Comparison of ENCODE assay signal across 9 mouse cellular contexts in the genomic region with DNA sequence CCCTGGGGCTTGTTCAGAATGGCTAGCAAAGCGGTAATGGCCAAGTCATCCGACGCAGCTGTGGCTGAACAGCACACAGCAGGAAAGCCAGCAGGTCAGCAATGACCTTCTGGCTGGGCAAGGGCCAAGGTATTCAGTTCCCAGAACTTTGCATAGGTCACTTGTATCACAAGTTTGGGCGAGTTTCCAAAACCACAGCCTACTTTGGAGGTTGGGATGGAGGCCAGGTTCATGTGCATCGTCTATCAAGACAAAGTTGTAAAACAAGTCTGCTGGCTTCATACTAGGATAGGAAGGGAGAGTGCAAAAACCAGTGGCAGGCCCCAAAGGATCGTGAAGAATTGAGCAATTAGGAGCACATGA.
A peak's percentile ranks its signal among the peaks of the same experiment; 100 is the strongest.
DNase-seq lines count a peak whose midpoint lies in the region; ATAC-seq and TF ChIP-seq lines count a peak whose summit lies in the region.
"Had no signal": no experiment of that assay in that cellular context is flagged by ENCODE, and none has a peak within 500 bp of the region (broad histone marks: within the 10 kb centered on the region; RNA-seq: fewer than 3 reads in every experiment).

No protein-coding gene starts in this region.

- TF ChIP-seq CTCF in midbrain, postnatal 0 days (IDR thresholded peaks at IDR 0.05) = no peak
- no peak for TF ChIP-seq CTCF in kidney, postnatal 0 days (IDR thresholded peaks at IDR 0.05; ENCODE audit: low read depth)

- H3K27ac ChIP-seq in midbrain, postnatal 0 days (ENCODE audit: low read depth, low read length) = no peak overlapping the region
- H3K27ac ChIP-seq in midbrain, embryonic 15.5 days = no peak overlapping the region
- H3K27ac ChIP-seq in kidney, postnatal 0 days = no peak overlapping the region

- no peak for ATAC-seq in midbrain, postnatal 0 days (ENCODE audit: low FRiP score)
- ATAC-seq in midbrain, embryonic 15.5 days (replicated peaks) = no peak
- ATAC-seq in kidney, postnatal 0 days (replicated peaks; ENCODE audit: low FRiP score, low read depth) = no peak
- ATAC-seq in erythroblast, adult 5-6 weeks (replicated peaks; ENCODE audit: low FRiP score, poor library complexity, severe bottlenecking) = no peak

- H3K9ac ChIP-seq in midbrain, postnatal 0 days (replicated peaks; ENCODE audit: low read length, poor library complexity, severe bottlenecking) = no peak overlapping the region
- no peak overlapping the region for H3K9ac ChIP-seq in midbrain, embryonic 15.5 days
- no peak overlapping the region for H3K9ac ChIP-seq in kidney, postnatal 0 days (ENCODE audit: low read depth, low read length)

- H3K4me1 ChIP-seq in midbrain, postnatal 0 days (ENCODE audit: insufficient read depth, low read length) = no peaks in the 10 kb centered on the region
- H3K4me1 ChIP-seq in midbrain, embryonic 15.5 days = no peaks in the 10 kb centered on the region
- H3K4me1 ChIP-seq in kidney, postnatal 0 days (replicated peaks; ENCODE audit: insufficient read depth, low read length) = no peaks in the 10 kb centered on the region

- peak; percentile 16 for DNase-seq in midbrain, postnatal 0 days (ENCODE audit: low spot score)
- peak; percentile 81 to 90 for DNase-seq in gastrocnemius, adult 8-10 months (ENCODE audit: low spot score in 2 of 2)
- DNase-seq in kidney, postnatal 0 days (ENCODE audit: low spot score) = peak; percentile 74
- peak; percentile 95 for DNase-seq in skeletal muscle tissue, adult 2 months (ENCODE audit: low read depth, low spot score)
- no peak for DNase-seq in right cerebral cortex, postnatal 36 days (ENCODE audit: low spot score in 2 of 2)
- DNase-seq in spleen, adult 18-20 months = no peak

- H3K27me3 ChIP-seq in midbrain, postnatal 0 days (ENCODE audit: insufficient read depth, low read length) = no peaks in the 10 kb centered on the region
- no peaks in the 10 kb centered on the region for H3K27me3 ChIP-seq in midbrain, embryonic 15.5 days (replicated peaks)
- no peaks in the 10 kb centered on the region for H3K27me3 ChIP-seq in kidney, postnatal 0 days (ENCODE audit: insufficient read depth, low read length)

- no peak overlapping the region for H3K4me3 ChIP-seq in midbrain, postnatal 0 days (ENCODE audit: low read depth, low read length)
- no peak overlapping the region for H3K4me3 ChIP-seq in midbrain, embryonic 15.5 days
- H3K4me3 ChIP-seq in kidney, postnatal 0 days (replicated peaks; ENCODE audit: low read depth, low read length) = no peak overlapping the region

- H3K9me3 ChIP-seq in midbrain, postnatal 0 days (ENCODE audit: low read length) = no peaks in the 10 kb centered on the region
- H3K9me3 ChIP-seq in midbrain, embryonic 15.5 days = no peaks in the 10 kb centered on the region
- no peaks in the 10 kb centered on the region for H3K9me3 ChIP-seq in kidney, postnatal 0 days (replicated peaks; ENCODE audit: low read length)

- WGBS in midbrain, postnatal 0 days = 65% methylated on average over 6 of the region's 6 CpGs
- WGBS in midbrain, embryonic 15.5 days = 68% methylated on average over 6 of the region's 6 CpGs
- 49% methylated on average over 6 of the region's 6 CpGs for WGBS in kidney, postnatal 0 days

- no peak overlapping the region for H3K4me2 ChIP-seq in midbrain, postnatal 0 days (ENCODE audit: low read depth, low read length, poor library complexity, severe bottlenecking)
- no peak overlapping the region for H3K4me2 ChIP-seq in midbrain, embryonic 15.5 days
- H3K4me2 ChIP-seq in kidney, postnatal 0 days (ENCODE audit: low read length) = no peak overlapping the region

- no peaks in the 10 kb centered on the region for H3K36me3 ChIP-seq in midbrain, postnatal 0 days (ENCODE audit: insufficient read depth, low read length)
- no peaks in the 10 kb centered on the region for H3K36me3 ChIP-seq in midbrain, embryonic 15.5 days (replicated peaks)
- H3K36me3 ChIP-seq in kidney, postnatal 0 days (ENCODE audit: insufficient read depth, low read length) = no peaks in the 10 kb centered on the region
- H3K36me3 ChIP-seq: G1E had no signal

Comparison
In these comparisons a context has a peak if more than half of its experiments do, and no peak if none do; other contexts are left out.
1. DNase-seq: peak in midbrain, postnatal 0 days (single experiment), gastrocnemius, adult 8-10 months (2 of 2), kidney, postnatal 0 days (single experiment) and skeletal muscle tissue, adult 2 months (single experiment); none in right cerebral cortex, postnatal 36 days (0 of 2) and spleen, adult 18-20 months (0 of 2).